Mouse (Mus musculus) cerebellum, adult 11-12 months (tissue): ENCODE results near the gene Hdgfl3.

Experiments used
- DNase-seq: peaks from one replicate; pipeline ENCODE4 v3.0.0; 2022

The Hdgfl3 gene

GRCm38 (mm10) chr7:81885128-81885527 is 49.1 kb downstream of the Hdgfl3 start:
- DNase-seq: no peak

- DNase-seq: no peak
Measured at GRCm38 (mm10) chr7:81881600-81881999, 52.7 kb downstream of the Hdgfl3 start.

GRCm38 (mm10) chr7:81880797-81881196 is 53.5 kb downstream of the Hdgfl3 start:
- no peak for DNase-seq

- no peak for DNase-seq
Measured at GRCm38 (mm10) chr7:81880286-81880685, 54.0 kb downstream of the Hdgfl3 start.

- no peak for DNase-seq
Measured at GRCm38 (mm10) chr7:81875372-81875771, 58.9 kb downstream of the Hdgfl3 start.

- no peak for DNase-seq
Measured at GRCm38 (mm10) chr7:81874636-81875035, 59.6 kb downstream of the Hdgfl3 start.

- DNase-seq: no peak
Measured at GRCm38 (mm10) chr7:81873807-81874206, 60.5 kb downstream of the Hdgfl3 start.

- no peak for DNase-seq
Measured at GRCm38 (mm10) chr7:81872493-81873013, 61.7 kb downstream of the Hdgfl3 start.

- DNase-seq: peak; percentile 98
Measured at GRCm38 (mm10) chr7:81868158-81868557, 66.1 kb downstream of the Hdgfl3 start.

GRCm38 (mm10) chr7:81867231-81867930 is 66.9 kb downstream of the Hdgfl3 start:
- DNase-seq: no peak

- DNase-seq: no peak
Measured at GRCm38 (mm10) chr7:81865937-81866336, 68.3 kb downstream of the Hdgfl3 start.

GRCm38 (mm10) chr7:81864552-81864951 is 69.7 kb downstream of the Hdgfl3 start:
- DNase-seq: no peak

- no peak for DNase-seq
Measured at GRCm38 (mm10) chr7:81862587-81863583, 71.4 kb downstream of the Hdgfl3 start.

GRCm38 (mm10) chr7:81861921-81862320 is 72.4 kb downstream of the Hdgfl3 start:
- no peak for DNase-seq

GRCm38 (mm10) chr7:81861461-81861860 is 72.8 kb downstream of the Hdgfl3 start:
- DNase-seq: no peak

- no peak for DNase-seq
Measured at GRCm38 (mm10) chr7:81860996-81861395, 73.3 kb downstream of the Hdgfl3 start.

- DNase-seq: no peak
Measured at GRCm38 (mm10) chr7:81860071-81860470, 74.2 kb downstream of the Hdgfl3 start.

GRCm38 (mm10) chr7:81858968-81859721 is 75.1 kb downstream of the Hdgfl3 start, which contains the start of gene Tm6sf1:
Tm6sf1 (plus strand) TSS chr7:81859001.
- no peak for DNase-seq

GRCm38 (mm10) chr7:81858236-81858635 is 76.0 kb downstream of the Hdgfl3 start:
- no peak for DNase-seq

- DNase-seq: no peak
Measured at GRCm38 (mm10) chr7:81856221-81856620, 78.1 kb downstream of the Hdgfl3 start.

- no peak for DNase-seq
Measured at GRCm38 (mm10) chr7:81855694-81856093, 78.6 kb downstream of the Hdgfl3 start, which contains the start of gene Gm10160. Gm10160 (minus strand) TSS chr7:81855794.

GRCm38 (mm10) chr7:81854568-81855307 is 79.5 kb downstream of the Hdgfl3 start:
- DNase-seq: no peak
